Mouse (Mus musculus) granulocyte monocyte progenitor cell, adult 5-6 weeks (primary cell): ENCODE results near the gene Cib3. TPM values are rescaled to one million over a fixed set of nuclear protein-coding genes. Genes with fewer than 3 reads are reported as not detected.

Source experiments
- ATAC-seq: replicated peaks from 2 replicates; pipeline ENCODE4 v1.8.0; 2016; ENCODE audit warnings: mild to moderate bottlenecking, moderate TSS enrichment, inconsistent platforms; ENCODE audit not compliant: poor library complexity, severe bottlenecking
- total RNA-seq, 2 experiments: library from RNA; stranded (forward) in 1 of 2; stranded (reverse) in 1 of 2; fragments of 200-712, 200-1000 nt in 1 of 2; fragments of >200 nt in 1 of 2; fragmentation: Nextera tagmentation in 1 of 2; gene quantifications; 2 replicates each; pipeline ENCODE4 v1.2.3; 2014 to 2017

The Cib3 gene
- total RNA-seq (2014; fragmentation: Nextera tagmentation), result 0.64 TPM in 1 of 2 replicates, not detected in the other
- total RNA-seq (2017), result not detected in 2 replicates

DNA sequence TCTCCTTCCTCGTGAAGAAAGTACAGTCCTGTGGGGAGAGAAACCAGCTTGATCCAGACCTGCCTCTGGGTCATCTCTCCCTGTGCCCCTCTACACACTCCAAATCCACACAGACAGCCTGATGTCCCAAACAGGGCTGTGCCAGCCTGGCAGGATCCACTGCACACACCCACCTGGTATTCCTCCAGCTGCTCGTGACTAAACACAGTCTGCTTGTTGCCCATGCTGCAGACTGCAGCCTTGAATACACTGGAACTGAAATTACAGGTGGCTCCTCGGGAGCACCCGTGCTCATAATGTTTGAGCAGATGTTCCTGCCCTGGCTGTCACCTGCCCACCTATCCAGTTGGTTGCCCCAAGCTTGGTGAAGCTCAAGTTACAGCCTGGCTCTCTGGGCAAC is at the start of gene Cib3:
Cib3 (minus strand) TSS at position 87 of the 400 bp plus-strand sequence.
- no peak for ATAC-seq

DNA sequence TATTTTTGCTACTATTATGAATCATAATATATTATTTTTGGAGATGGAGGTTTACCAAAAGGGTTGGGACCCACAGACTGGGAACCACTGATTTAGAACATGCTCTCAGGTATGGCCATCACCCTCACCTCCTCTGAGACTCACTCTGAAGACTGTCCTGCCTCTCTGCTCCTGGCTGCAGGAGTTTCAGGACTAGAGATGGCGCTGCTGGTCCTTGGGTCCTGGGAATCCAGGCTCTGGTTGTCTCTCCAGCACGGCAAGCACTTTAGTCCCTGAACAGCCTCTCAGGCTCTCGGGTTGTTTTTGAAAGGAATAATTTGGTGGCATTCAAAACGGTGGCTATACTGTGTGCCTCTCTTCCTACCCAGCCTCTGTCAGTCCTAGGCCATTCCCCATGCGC is 49.2 kb upstream of the Cib3 start:
- no peak for ATAC-seq

DNA sequence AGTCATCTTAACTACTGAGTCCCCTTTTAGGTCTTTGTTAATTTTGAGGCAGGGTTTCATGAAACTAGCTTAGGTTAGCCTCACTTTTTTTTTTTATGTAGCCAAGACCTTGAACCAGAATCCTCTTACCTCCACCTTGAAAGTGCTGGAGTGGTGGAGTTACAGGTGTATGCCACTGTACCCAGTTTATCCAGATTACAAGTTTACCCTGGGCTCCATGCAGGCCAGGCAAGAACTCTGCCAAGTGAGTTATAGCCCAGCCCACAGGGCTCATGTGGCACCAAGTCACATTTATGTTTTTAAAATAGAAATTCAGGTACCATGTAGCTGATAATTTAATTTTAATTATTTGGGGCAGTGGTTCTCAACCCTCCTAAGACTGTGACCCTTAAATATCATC is 48.8 kb upstream of the Cib3 start:
- ATAC-seq, result no peak

DNA sequence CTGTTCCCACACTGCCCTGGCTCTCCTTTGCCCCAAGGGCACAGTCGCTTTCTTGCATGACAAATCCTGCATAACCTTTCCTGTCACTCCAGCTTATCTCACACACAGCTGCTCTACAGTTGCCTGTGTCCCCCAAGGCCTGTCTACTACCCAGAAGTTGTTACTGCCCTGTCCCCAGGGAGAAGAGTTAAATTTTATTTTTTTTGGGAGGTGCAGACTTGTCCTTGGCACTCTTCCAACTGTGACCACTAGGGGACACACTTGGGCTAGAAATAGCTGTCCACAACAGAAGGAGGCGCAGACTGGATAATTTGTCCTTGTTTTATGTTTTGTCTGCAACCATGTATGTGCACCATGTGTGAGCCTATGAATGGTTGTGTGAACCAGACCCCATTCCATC is 48.4 kb upstream of the Cib3 start:
- ATAC-seq, result peak; percentile 79

DNA sequence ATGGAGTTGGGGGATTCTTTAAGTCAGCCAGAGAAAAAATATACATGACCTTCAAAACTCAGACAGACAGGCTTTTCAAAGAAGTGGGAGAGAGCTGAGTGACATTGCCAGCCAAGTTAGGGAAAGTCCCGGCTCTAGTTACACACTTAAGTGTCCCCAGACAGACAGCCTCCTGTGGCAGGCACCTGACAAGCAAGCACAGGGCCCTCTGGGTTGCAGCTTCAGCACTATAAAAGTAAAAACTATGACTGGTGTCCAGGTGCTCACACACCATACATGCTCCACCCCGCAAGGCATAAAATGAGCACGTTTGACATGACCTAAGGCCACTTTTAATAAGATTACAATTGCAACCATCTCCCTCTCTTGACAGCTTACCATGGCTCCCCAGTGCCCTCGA is 47.9 kb upstream of the Cib3 start:
- no peak for ATAC-seq

DNA sequence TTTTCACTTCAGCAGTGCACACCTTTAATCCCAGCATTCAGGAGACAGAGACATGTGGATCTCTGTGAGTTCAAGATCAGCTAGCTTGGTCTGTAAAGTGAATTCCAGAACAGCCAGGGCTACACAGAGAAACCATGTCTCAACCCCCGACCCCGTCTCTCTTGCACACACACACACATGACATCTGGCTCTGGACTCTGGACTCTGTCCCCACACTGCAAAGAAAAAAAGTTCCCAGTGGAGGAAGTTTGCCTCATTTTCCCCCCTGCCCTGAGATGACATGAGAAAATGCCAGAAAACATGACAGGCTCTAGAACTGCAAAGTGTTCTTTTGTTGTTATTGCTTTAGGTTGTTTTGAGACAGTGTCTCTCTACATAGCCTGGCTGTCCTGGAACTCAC is 47.2 kb upstream of the Cib3 start:
- no peak for ATAC-seq

DNA sequence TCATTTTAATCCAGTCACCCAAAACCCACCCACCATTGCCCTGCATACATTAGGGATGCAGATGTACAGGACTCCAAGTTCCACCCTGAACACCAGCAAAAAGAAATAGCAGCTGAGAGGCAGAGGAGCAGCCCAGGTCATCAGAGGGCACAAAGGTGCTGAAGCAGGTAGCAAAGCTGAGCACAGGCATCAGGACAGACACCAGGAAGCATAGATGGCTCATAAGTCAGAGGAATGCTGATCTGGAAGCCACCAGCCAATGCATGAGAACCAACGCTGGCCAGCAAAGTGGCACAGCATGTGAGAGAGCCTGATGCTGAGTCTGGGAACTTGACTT is 45.2 kb upstream of the Cib3 start:
- no peak for ATAC-seq

DNA sequence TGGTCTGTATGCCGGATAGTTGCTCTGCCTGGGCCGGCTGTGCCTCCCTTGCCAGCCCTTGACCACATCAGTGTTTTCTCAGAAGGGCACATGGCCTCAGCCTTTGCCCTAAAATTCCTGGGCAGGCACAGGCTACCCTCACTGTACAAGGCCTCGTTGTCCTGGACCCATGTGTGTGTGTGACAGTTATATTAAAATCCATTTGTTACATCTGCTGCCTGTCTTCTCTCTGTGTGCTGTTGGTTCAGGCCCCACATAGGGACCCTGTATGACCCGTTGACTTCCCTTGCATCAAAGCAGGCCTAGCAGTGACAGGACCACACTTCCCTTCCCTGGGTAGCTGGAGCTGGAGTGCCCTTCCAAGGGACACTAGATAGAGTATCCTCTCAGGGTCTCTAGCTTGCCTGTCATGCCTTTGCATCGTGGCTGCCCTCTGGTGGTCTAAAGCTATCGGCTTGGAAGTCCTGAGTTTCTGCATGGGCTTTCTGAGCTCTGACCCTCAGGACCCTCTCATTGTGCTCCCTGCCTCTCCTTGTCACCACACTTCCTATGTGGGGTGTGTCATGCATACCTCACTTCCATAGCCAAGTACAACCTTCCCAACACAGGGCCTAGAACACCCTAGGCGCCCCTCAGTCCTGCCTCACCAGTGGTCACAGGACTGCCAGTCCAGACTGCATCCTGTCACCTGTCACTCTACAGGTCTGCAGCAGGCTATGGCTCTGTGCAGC is 44.7 kb upstream of the Cib3 start:
- peak; percentile 37; the same call in 1 of the 2 replicates for ATAC-seq

DNA sequence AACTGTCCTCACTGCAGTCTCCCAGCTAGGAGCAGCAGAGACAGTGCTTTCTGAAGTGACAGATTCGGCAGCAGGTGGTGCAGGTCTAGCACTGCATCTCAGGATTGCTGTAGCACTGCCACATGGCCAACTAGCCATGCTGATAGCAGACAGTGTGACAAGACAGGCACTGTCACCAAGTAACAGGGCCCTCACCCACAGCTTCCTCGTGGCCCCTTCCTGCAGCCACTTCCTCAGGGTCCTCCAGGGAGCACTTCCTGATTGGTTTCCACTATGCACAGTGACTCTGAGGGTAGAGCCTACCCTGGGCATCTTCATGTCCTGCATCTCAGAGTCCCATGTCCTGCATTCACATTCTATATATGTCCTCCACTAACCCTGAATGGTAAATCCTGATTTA is 32.0 kb upstream of the Cib3 start:
- ATAC-seq, result peak; percentile 28

DNA sequence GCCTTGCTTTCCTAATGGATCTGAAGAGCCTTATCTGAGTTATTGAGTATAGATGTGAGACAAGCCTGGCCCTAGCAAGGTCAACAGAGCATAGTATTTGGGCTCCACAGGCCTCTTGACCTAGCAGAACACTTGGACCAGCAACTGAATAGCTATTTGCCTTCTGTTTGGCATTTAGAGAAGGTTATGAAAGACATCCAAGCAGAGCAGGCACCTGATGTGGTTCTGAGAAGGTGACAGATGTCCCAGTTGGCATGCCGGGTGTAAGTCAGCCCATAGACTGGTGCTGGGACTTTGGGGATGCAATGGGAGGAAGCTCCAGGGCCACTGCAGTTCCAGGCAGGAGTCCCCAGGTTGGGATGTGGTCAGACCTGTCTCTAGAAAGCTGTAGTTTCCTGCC is 29.6 kb upstream of the Cib3 start:
- ATAC-seq, result no peak

DNA sequence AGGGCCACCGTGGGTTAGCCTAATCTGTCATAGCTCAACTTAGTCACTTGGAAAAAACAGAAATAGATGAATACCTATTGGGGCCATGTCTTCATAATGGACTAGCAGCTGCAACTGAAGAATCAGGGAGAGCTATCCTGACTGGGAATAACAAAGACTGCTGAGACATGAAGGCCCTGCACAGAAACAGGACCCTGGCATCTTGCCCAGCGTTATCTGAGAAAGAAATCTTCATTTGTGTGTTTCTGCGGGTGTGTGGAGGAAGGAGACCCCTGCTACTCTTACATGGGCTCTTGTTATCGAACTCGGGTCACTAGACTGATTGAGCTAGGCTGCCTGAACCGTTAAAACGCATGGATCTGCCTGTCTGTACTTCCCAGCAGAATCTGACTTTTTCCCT is 28.3 kb upstream of the Cib3 start:
- no peak for ATAC-seq

DNA sequence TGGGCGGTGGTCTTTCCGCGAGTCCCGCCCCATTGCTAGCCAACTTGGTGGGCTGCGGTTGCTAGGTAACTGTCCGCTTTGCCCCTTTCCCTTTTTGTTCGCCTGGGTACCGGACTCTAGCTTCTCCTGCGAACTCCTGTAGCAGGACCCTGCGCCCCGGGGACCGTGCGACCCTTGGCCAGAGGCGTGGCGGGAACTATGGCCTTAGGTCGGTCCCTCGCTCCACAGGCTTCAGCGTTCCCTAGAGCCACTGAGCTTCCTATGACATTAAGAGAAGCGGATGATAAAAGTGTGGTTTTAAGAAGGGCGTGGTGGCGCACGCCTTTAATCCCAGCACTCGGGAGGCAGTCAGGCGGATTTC is 27.7 kb upstream of the Cib3 start:
- ATAC-seq, result no peak

DNA sequence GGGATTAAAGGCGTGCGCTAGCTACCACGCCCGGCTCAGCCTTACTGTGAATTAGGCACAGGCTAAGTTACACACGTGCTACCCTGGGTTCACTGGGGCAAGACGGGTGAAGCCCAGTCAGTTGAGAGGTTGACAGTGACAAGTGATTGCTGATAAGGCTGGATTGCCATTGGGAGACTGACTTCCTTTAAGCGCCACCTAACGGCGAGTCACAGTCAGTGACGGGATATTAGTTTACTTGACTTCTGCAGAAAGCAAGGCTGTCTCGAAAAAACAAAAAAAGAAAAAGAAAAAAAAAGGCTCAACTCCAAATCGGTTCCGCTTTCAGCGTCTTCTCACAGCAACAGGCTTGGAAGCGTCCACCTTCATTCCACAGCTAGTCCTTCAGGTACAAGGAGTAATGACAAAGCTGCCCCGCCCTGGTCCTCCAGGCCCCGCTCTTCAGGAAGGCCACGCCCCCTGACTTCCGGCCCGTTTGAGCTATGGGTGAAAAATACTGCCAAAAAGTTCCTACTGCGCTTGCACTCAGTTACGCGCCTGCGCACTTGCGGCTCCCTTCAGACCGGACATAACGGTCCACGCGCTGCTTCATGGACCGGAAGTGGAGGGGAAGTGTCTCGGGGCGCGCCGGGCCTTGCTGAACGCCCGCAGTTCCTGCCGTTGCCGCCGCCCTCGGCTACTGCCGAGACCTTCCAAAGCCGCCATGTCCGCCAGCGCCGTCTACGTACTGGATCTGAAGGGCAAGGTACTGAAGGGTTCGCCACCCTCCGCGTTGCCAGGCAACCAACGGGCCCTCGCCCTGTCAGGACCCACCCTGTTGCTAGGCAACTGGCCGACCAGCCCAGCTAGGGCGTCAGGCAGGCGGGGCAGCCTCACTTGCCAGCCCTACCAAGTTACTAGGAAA is 27.1 kb upstream of the Cib3 start, which contains the start of gene Ap1m1:
Ap1m1 (plus strand) TSS at position 520 of the 904 bp plus-strand sequence.
- ATAC-seq, result peak; percentile 80

DNA sequence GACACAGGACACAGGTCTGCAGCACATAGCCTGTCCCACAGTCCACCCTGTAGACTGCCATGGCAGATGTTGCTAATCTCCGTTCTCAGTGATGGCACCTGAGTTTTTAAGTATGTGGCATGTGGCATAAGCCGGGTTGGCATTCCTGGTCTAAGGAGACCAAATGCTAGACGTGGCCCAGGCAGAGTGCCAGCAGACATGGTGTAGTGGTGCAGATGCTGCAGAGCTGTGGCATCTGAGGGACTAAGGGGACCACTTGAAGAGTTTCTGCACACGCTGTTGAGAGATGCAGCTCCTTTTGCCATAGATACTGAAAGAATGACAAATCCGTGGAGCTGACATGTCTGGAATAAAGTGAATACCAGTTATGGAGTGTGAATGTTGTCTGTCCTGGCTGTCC is 10.0 kb upstream of the Cib3 start:
- no peak for ATAC-seq

DNA sequence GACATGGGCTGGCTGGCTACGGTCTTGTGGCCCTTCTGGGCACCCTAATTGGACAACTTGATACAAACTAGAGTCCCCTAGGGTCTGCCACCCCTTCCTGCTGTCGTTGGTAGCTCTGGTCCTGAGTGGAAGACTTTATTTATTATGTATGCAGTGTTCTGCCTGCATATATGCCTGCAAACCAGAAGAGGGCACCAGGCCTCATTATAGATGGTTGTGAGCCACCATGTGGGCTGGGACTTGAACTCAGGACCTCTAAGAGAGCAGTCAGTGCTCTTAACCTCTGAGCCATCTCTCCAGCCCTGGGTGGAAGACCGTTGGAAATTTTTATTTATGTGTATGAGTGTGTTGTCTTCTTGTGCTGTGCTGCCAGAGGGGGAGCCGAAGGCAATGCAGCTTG is 8.1 kb upstream of the Cib3 start:
- ATAC-seq, result no peak

DNA sequence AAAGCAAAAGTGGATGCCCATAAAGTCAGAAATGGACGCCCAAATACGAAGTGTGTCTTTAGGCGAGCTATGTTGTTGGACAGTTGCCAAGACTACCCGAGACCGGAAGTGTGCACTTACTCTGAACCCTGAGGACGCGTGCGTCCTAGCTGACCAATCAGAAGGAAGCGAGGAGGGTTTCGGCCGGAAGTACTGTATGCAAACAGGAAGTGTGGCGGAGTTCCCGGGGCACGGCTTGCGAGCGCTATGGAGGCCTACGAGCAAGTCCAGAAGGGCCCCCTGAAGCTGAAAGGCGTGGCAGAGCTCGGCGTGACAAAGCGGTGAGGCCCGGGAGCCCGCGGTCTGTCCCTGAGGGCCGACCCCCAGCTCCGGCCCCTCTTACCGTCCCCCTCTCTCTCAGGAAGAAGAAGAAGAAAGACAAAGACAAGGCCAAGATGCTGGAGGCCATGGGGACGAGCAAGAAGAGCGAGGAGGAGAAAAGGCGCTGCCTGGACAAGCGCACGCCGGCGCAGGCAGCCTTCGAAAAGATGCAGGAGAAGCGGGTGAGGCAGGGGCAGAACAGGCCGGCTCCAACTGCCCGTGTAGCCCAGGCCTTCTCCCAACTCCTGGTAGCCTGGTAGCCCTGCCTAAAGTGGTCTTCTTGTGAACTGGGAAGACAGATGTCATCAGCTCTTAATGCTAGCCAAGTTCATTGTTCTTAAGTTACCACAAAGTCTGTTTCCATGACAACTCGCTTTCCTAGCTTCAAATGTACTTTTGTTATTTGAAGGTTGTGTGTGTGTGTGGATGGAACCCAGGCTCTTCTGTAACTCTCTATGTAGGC is 7.1 kb upstream of the Cib3 start, which contains the start of gene Fam32a:
Fam32a (plus strand) TSS at position 190 of the 823 bp plus-strand sequence.
- ATAC-seq, result peak; percentile 87

DNA sequence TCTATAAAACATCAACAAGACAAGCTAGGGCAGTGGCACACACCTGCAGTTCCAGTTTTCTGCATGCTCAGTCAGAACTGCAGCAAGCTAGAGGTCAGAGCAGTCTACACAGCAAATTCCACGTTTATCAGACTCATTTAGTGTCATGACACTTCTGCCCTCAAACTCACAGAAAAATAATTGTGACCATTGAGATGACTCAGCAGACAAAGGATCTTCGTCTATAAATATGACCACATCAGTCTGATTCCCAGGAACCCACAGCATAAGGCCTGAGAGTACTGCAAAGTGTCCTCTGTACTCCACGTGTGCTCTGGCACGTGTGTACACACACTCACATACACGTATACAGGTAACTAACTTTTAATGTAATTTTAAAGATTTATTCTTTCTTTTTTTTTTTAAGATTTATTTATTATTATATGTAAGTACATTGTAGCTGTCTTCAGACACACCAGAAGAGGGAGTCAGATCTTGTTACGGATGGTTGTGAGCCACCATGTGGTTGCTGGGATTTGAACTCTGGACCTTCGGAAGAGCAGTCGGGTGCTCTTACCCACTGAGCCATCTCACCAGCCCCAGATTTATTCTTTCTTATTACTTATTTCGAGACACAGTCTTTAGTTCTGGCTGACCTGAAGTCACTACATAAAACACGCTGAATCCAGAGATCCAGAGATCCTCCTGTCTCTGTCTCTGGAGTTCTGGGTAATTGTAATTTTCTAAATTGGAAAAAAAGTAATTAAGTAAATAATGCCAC is 6.3 kb upstream of the Cib3 start:
- ATAC-seq, result no peak

DNA sequence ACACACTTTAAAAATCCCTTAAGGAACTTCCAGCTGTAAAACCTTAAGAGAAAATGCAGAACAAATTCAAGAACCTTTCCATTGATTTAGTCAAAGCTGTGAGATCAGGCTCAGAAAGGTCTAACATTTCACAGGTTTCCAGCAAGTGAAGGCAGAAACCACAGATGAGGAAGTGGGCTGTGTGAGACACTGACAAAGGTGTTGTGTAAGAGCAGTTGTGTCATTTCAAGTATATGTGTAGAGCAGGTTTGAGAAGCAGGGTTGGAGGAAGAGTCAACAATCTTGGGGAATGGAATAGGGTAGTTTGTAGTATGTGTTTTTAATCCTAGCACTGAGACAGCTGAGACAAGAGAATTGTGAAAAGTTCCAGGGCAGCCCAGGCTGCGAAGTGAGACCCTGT is 3.2 kb upstream of the Cib3 start:
- ATAC-seq, result peak; percentile 80

DNA sequence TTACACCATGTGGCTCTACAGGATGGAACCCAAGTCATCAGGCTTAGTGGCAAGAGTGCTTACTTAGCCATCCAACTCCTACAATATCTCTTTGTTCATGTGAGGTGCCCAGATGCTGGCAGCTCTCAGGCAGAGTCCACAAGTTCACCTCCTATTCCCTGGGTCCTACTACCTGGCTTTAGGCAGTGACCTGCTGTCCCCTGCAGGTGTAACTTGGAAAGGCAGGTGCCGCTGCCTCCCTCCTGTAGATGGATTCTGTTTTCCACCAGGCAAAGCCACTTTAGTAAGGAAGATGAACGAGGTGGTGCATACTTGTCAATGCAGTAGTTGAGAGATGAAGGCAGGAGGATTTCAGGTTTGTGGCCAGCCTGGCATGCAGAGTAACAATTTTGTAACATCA is 2.4 kb upstream of the Cib3 start:
- ATAC-seq, result no peak

DNA sequence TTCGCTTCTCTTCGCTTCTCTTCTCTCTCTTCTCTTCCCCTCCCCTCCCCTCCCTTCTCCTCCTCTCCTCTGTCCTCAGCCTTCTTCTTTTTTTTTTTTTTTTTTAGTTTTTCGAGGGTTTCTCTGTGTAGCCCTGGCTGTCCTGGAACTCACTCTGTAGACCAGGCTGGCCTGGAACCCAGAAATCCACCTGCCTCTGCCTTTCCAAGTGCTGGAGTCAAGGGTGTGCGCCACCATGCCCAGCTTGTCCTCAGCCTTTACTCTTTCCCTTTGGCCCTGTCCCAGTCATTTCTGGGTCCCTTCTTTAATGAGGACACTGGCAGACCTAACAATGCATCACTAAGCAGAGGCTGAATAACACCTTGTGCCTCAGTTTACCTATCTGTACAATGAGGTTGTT is 899 bp upstream of the Cib3 start, which contains the start of gene Gm11034:
Gm11034 (minus strand) TSS at position 101 of the 400 bp plus-strand sequence.
- no peak for ATAC-seq
